Mouse (Mus musculus): ENCODE measurements around the gene Trpm2.
"Not testable (repeated sequence)": the region's sequence is repeated elsewhere in the genome, so short reads cannot be mapped to it uniquely, and the experiment has no call there.

Trpm2 gene

GRCm38 (mm10) chr10:77978351-77979350, 8.3 kb upstream of the Trpm2 start, which contains the start of gene 1810043G02Rik:
1810043G02Rik (plus strand) TSS chr10:77978524.
- DNase-seq (ENCODE audit: low spot score), result peak; percentile 99

- peak; percentile 33 for DNase-seq (ENCODE audit: low spot score)
These were observed 6.2 kb upstream of the Trpm2 start for GRCm38 (mm10) chr10:77976458-77977150.

GRCm38 (mm10) chr10:77975653-77976052, 5.3 kb upstream of the Trpm2 start:
- DNase-seq (ENCODE audit: low spot score), result no peak

- DNase-seq (ENCODE audit: low spot score), result no peak
These were observed 4.4 kb upstream of the Trpm2 start for GRCm38 (mm10) chr10:77974811-77975210.

- DNase-seq (ENCODE audit: low spot score), result no peak
These were observed 4.0 kb upstream of the Trpm2 start for GRCm38 (mm10) chr10:77974323-77974722.

- DNase-seq (ENCODE audit: low spot score), result no peak
These were observed 1.6 kb upstream of the Trpm2 start for GRCm38 (mm10) chr10:77971709-77972553.

GRCm38 (mm10) chr10:77971191-77971590, 828 bp upstream of the Trpm2 start:
- peak; percentile 51 for DNase-seq (ENCODE audit: low spot score)

- DNase-seq (ENCODE audit: low spot score), result no peak
These were observed 414 bp downstream of the Trpm2 start for GRCm38 (mm10) chr10:77969973-77970325.

- DNase-seq (ENCODE audit: low spot score), result no peak
These were observed 940 bp downstream of the Trpm2 start for GRCm38 (mm10) chr10:77969274-77969972.

GRCm38 (mm10) chr10:77963971-77964370, 6.4 kb downstream of the Trpm2 start:
- no peak for DNase-seq (ENCODE audit: low spot score)

GRCm38 (mm10) chr10:77962725-77963124, 7.6 kb downstream of the Trpm2 start:
- no peak for DNase-seq (ENCODE audit: low spot score)

GRCm38 (mm10) chr10:77950468-77950867, 19.9 kb downstream of the Trpm2 start:
- DNase-seq (ENCODE audit: low spot score), result not testable (repeated sequence)

GRCm38 (mm10) chr10:77939685-77940084, 30.7 kb downstream of the Trpm2 start:
- no peak for DNase-seq (ENCODE audit: low spot score)

- DNase-seq (ENCODE audit: low spot score), result no peak
These were observed 43.0 kb downstream of the Trpm2 start for GRCm38 (mm10) chr10:77927375-77927774.

- DNase-seq (ENCODE audit: low spot score), result peak; percentile 57
These were observed 44.2 kb downstream of the Trpm2 start for GRCm38 (mm10) chr10:77926140-77926539.

GRCm38 (mm10) chr10:77922681-77923080, 47.7 kb downstream of the Trpm2 start:
- DNase-seq (ENCODE audit: low spot score), result no peak

GRCm38 (mm10) chr10:77921009-77921408, 49.4 kb downstream of the Trpm2 start:
- DNase-seq (ENCODE audit: low spot score), result no peak

GRCm38 (mm10) chr10:77916636-77917335, 53.6 kb downstream of the Trpm2 start:
- peak; percentile 69 for DNase-seq (ENCODE audit: low spot score)

GRCm38 (mm10) chr10:77913292-77913691, 57.1 kb downstream of the Trpm2 start:
- DNase-seq (ENCODE audit: low spot score), result no peak

GRCm38 (mm10) chr10:77912605-77913004, 57.8 kb downstream of the Trpm2 start:
- DNase-seq (ENCODE audit: low spot score), result no peak

Measured in urinary bladder, postnatal 25 days (tissue).